Comparison of ENCODE assay signal across 8 mouse cellular contexts in the genomic region with DNA sequence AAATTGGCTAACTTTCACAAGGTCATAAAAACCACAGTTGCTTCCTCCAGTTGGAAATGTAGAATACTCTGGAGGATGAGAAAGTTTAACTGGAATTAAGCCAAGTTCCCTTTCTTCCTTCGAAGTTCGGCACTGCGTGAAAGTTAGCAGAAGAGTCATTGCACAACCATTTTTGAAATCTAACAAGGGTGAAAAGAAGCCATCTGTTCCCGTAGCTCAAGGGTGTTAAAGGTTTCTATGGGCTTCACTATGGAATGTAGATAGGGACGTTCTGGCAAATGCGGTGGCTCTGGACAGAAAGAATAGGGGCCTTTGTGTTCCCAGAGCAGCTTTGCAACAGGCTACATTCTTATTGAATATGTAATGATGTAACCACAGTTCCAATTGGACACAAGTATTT. TPM values are rescaled to one million over a fixed set of nuclear protein-coding genes. Genes with fewer than 3 reads are reported as not detected.
DNase-seq lines count a peak whose midpoint lies in the region; ATAC-seq and TF ChIP-seq lines count a peak whose summit lies in the region.

No protein-coding gene starts in this region.

- no peak for TF ChIP-seq POLR2A in heart, adult 2 months (IDR thresholded peaks at IDR 0.05; ENCODE audit: insufficient read depth, low read depth, low read length)

- no peak for ATAC-seq in lung, embryonic 15.5 days (ENCODE audit: borderline replicate concordance, extremely low read depth, low FRiP score, low TSS enrichment)
- no peak for ATAC-seq in limb, embryonic 15.5 days (ENCODE audit: insufficient number of reproducible peaks, low FRiP score, low TSS enrichment, low read depth)
- no peak for ATAC-seq in monocyte, adult 5-6 weeks (replicated peaks; ENCODE audit: insufficient number of reproducible peaks, low FRiP score, low TSS enrichment, poor library complexity, severe bottlenecking)

- H3K27ac ChIP-seq in lung, embryonic 15.5 days: peak overlapping the region; percentile 99
- H3K27ac ChIP-seq in heart, adult 2 months: peak overlapping the region; percentile 97
- peak overlapping the region; percentile 97 for H3K27ac ChIP-seq in limb, embryonic 15.5 days

- H3K4me2 ChIP-seq in lung, embryonic 15.5 days: peak overlapping the region; percentile 81
- peak overlapping the region; percentile 59 for H3K4me2 ChIP-seq in limb, embryonic 15.5 days

- peaks cover 21% of the 10 kb centered on the region for H3K4me1 ChIP-seq in lung, embryonic 15.5 days
- peaks cover 13% of the 10 kb centered on the region for H3K4me1 ChIP-seq in heart, adult 2 months (ENCODE audit: control insufficient read depth, insufficient read depth, low read length)
- H3K4me1 ChIP-seq in limb, embryonic 15.5 days: peaks cover 28% of the 10 kb centered on the region

- no peaks in the 10 kb centered on the region for H3K9me3 ChIP-seq in lung, embryonic 15.5 days
- no peaks in the 10 kb centered on the region for H3K9me3 ChIP-seq in limb, embryonic 15.5 days

- no peaks in the 10 kb centered on the region for H3K79me2 ChIP-seq in heart, adult 2 months (replicated peaks; ENCODE audit: control insufficient read depth, insufficient read depth, low read length)

- H3K9ac ChIP-seq in lung, embryonic 15.5 days: peak overlapping the region; percentile 78
- H3K9ac ChIP-seq in heart, adult 2 months (ENCODE audit: low read depth, low read length): peak overlapping the region; percentile 46; the same call in 1 of the 2 replicates
- peak overlapping the region; percentile 85; the same call in 1 of the 2 replicates for H3K9ac ChIP-seq in limb, embryonic 15.5 days

- no peak for TF ChIP-seq CTCF in heart, adult 2 months (IDR thresholded peaks at IDR 0.05)

- H3K27me3 ChIP-seq in lung, embryonic 15.5 days: no peaks in the 10 kb centered on the region
- no peaks in the 10 kb centered on the region for H3K27me3 ChIP-seq in heart, adult 2 months (ENCODE audit: control insufficient read depth, insufficient read depth, low read length)
- no peaks in the 10 kb centered on the region for H3K27me3 ChIP-seq in limb, embryonic 15.5 days

- intact Hi-C loops in heart, adult 2 months (cut with DNase I): loop anchor here (2.0 to 10.0 kb wide), 3 partner anchors 51 to 285 kb away; no protein-coding TSS in a partner anchor

- peaks cover 32% of the 10 kb centered on the region for H3K36me3 ChIP-seq in lung, embryonic 15.5 days
- peaks cover 29% of the 10 kb centered on the region for H3K36me3 ChIP-seq in heart, adult 2 months (ENCODE audit: control insufficient read depth, insufficient read depth, low read length)
- H3K36me3 ChIP-seq in limb, embryonic 15.5 days: peaks cover 38% of the 10 kb centered on the region

- WGBS in lung, embryonic 15.5 days: 8% methylated on average over 6 of the region's 6 CpGs
- WGBS in heart, adult 2 months: 9% methylated on average over 6 of the region's 6 CpGs
- 10% methylated on average over 6 of the region's 6 CpGs for WGBS in limb, embryonic 15.5 days

- DNase-seq in lung, adult 18-20 months: no peak
- DNase-seq in heart, adult 2 months: peak in 1 of 2 experiments; percentile 20
- peak; percentile 28 for DNase-seq in skeletal muscle tissue, adult 2 months (ENCODE audit: low read depth, low spot score)
- DNase-seq in spleen, adult 18-20 months: no peak
- DNase-seq in gastrocnemius, postnatal 25 days: no peak

- no peak for TF ChIP-seq EP300 in heart, adult 2 months (IDR thresholded peaks at IDR 0.05; ENCODE audit: insufficient read depth, low read depth, low read length)

- H3K4me3 ChIP-seq in lung, embryonic 15.5 days: peak overlapping the region; percentile 86
- peak overlapping the region; percentile 88 for H3K4me3 ChIP-seq in heart, adult 2 months
- peak overlapping the region; percentile 76 for H3K4me3 ChIP-seq in limb, embryonic 15.5 days

RNA-seq across cellular contexts. Expression of gene Vim, which starts 2.2 kb away (rescaled TPM):
- polyA plus RNA-seq in lung, embryonic 15.5 days (2015; fragmentation: Nextera tagmentation; extraction: Ambion mirVana): 856 and 870 TPM in 2 replicates
- 100 to 1,000 TPM; 264 to 265 TPM for total RNA-seq in heart, adult 2 months (2021)
- polyA plus RNA-seq in heart, adult 2 months (2012; rRNA removed): 408 and 528 TPM in 2 replicates
- 1,276 and 1,300 TPM in 2 replicates for polyA plus RNA-seq in limb, embryonic 15.5 days (2015; fragmentation: Nextera tagmentation; extraction: Ambion mirVana)
- total RNA-seq in gastrocnemius, postnatal 25 days (2021): 100 to 1,000 TPM; 144 to 281 TPM
- 1,067 to 1,239 TPM (median 1,097 TPM) in 3 replicates for total RNA-seq in monocyte, adult 5-6 weeks (2017)

RNA-seq across cellular contexts. Expression of gene Trdmt1, which starts 31.5 kb away (rescaled TPM):
- polyA plus RNA-seq in lung, embryonic 15.5 days (2015; fragmentation: Nextera tagmentation; extraction: Ambion mirVana): 16.0 and 16.2 TPM in 2 replicates
- total RNA-seq in heart, adult 2 months (2021): 1 to 10 TPM; 5.2 to 7.0 TPM
- 3.3 and 7.8 TPM in 2 replicates for polyA plus RNA-seq in heart, adult 2 months (2012; rRNA removed)
- 8.9 and 11.5 TPM in 2 replicates for polyA plus RNA-seq in limb, embryonic 15.5 days (2015; fragmentation: Nextera tagmentation; extraction: Ambion mirVana)
- total RNA-seq in gastrocnemius, postnatal 25 days (2021): 1 to 10 TPM; 3.8 to 4.6 TPM
- total RNA-seq in monocyte, adult 5-6 weeks (2017): 5.6 to 15.4 TPM (median 15.0 TPM) in 3 replicates
